Mouse (Mus musculus) spleen, postnatal 14 days (tissue): ENCODE results near the gene Cd3d.

ENCODE experiments used
- DNase-seq, 2 experiments: peaks; one replicate each; pipeline ENCODE4 v3.0.0; 2021 to 2022; ENCODE audit warnings: low spot score in 2 of 2

Gene Cd3d

DNA sequence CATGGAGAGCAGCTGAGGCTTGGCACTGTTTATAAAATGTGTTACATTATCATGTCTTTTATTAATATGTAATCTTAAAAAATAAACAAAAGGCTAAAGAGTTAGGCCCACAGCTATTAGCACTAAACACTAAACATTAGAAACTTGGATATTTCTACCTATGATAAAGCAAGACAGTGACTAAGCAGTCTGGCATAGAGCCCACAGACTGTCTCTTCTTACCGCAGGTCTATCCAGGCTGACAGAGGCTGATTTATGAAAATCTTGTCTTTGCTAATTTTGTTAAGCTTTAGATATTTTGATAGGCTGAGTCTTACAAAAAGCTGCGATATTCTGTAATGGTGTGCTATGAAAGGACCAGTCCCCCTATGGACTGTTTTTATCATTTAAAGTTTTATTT lies 11.7 kb downstream of the Cd3d start:
- DNase-seq, result no peak

DNA sequence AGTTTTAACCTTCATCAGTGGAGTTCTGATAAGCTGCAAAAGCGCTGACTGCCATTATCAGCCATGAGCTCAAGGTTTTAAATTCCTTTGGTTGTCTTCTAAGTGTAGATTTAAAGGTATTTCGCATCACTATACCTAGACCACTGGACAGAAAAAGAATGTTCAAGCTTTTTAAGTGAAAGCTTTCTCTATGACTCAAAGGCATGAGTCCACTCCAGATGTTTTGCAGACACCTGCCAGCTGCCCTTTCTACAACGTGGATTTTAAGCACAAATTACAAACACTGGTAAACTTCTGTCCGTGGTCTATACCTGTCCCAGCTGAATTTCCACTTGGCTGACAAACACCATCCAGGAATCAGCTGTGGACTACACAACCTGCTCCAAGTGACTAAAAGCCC lies 13.4 kb downstream of the Cd3d start:
- DNase-seq, result no peak

DNA sequence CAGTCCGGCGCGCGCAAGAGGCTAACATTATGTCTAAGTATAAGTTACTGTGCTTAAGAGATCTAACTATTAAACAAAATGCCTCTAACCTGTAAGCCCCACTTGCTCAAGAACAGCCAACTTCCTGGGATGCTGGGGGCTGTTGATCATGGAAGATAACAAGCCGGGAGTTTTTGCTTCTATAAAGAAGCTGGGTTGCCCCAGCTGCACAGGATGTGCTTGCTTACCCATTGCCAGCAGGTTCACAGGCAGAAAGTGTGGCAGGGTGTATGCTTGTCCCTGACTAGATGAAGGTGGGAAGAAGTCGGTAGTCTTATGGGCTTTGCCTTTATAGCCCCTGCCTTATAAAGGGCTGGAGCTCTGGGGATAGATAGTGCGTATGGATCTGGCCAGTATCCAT lies 15.0 kb downstream of the Cd3d start:
- DNase-seq, result no peak

DNA sequence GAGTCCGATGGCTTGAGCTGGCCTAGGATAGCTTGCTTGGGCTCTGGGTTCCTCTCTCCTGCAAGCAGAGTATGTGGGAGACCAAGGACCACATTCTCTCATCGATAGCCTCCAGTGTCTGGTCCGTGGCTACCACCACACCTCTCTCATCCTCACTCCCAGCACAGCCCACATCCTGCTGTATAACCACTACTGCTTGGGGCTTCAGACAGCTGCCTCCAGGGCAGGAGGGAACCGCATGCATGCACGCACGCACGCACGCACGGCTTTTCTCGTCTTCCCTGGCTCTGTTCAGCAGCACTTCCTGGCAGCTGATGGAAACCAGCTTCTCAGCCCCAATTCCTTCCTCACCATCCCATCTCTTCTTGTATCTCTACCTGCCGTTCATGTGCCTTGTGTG lies 16.6 kb downstream of the Cd3d start:
- no peak for DNase-seq

DNA sequence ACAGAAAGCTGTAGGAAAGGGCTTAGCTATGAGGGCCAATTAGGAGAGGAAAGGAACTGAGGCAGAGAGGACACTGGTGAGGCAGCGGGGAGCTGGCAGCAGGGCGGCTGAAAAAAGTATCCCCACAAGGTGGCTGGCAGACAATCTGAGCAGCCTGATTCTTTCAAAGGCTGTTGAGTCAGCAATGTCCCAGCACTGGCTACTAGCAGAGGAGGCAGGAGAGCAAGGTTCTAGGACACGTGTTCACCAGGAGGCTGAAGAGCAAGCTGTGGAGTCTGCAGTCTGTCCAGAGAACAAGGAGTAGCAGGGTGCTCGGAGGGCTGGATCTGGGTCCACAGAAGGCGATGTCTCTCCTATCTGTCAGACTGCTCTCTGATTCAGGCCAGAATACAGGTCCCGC lies 17.6 kb downstream of the Cd3d start:
- DNase-seq, result no peak

DNA sequence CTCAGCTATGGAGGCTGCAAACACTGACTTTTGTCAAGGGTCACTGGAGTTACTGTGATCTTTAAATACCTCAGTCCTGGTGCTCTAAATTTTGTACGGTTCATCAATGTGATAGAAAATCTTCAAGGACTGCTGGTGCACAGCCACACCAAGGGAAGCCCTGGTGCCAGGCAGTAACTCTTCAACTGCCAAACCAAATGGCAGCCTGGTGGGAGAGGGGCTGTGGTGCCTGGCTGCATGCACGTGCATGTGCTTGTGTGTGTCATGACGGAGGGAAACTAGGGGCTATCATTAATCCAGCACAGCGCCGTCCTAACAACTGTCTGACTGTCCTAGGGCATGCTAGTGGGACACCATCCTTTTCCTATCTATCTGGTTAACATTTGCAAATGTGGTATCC lies 18.2 kb downstream of the Cd3d start:
- no peak for DNase-seq

DNA sequence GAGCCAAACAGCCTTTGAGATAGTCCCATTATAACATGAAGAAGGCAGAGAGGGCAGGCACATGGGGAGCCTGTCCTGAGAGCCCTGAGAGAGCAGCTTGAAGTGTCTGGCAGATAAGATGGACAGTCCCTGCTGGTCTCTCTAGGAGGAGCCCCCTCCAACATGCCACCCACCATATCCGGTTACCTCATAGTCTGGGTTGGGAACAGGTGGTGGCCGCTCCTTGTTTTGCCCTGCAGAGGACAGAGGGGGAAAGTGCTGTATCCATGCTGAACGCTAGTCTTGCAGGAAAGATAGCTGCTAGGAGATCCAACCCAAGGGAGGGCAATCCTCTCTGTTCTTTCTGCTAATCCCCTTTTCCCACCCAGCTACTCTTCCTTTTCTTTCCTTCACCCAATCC lies 18.7 kb downstream of the Cd3d start:
- DNase-seq, result no peak

DNA sequence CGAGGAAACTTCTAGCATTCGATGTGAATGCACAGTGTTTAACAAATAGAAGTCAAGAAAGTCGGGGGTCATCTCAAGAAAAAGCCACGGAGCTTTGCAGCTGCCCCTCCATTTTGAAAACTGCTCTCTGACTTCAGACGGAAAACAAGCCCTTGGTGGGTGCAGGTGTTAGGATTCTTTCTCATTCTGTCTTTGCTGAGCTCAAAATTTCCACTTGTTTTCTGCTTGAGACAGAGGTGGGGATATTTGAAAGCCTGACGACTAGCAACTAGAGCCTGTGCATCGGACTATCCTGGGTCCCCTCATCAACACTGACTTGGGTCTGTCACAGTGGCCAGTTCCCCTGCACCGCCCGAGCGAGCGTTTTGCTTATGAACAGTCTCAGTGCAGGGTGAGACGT lies 25.8 kb downstream of the Cd3d start:
- DNase-seq, result no peak

DNA sequence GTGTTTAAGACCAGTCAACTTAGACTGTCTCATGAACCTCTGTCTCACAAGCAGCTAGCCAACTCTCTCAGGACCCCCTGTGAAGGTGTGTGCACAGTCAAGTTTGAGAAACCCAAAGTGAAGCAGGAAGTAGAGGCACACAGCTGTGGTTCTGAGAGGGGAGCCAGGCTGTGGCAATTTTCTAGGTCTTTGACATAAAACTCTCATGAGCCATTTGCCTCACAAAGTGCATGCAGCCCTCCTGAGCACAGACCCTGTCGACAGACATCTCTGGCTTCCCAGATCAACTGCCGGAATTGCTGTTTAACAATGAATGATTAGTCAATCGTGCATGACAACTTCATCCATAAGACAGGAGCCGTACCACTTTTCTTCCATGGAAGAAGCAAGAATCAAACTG lies 26.8 kb downstream of the Cd3d start:
- DNase-seq, result no peak

DNA sequence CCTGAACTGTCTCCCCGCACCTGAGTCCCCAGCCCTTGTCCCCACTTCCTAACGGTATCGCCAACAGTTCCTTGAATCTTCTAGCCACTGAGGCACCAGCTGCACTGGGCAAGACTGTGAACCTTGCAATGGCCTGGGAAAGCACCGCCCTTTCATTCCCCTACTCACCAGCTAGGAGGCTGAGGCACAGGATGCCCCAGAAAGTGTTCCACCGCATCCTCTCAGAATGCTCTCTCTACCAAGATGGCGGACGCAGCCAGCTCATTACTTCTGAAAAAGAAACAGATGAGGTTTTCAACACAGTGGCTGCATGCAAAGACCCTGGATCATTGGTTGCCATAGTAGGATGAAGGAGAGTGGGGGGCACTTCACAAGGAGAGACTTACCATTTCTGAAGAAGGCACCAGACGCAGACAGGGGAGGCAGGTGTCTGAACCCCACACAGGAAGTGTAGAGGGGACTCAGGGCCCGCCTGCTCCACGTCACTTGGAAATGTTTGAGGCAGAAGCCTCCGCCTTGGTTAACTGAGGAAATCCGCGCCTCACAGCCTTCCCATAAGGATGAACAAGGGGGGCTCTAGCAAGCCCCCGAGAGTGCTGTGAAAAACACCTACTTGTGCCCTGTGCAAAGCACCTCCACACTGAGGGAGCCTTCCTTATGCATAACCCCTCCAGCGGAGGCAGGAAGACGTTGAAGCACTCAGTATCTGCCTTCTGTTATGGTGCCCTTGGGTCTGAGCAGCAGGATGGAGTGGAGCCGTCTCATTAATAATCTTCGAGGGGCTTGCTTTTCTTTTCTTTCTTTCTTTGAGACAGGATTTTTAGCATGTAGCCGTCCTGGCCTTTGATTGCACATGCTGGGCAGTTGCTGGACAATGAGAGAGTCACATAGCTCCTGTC lies 27.8 kb downstream of the Cd3d start, which contains the start of gene Cd3e:
Gene Cd3e, minus strand, starts transcription at position 448 of the 899 bp plus-strand sequence.
- DNase-seq, result no peak

DNA sequence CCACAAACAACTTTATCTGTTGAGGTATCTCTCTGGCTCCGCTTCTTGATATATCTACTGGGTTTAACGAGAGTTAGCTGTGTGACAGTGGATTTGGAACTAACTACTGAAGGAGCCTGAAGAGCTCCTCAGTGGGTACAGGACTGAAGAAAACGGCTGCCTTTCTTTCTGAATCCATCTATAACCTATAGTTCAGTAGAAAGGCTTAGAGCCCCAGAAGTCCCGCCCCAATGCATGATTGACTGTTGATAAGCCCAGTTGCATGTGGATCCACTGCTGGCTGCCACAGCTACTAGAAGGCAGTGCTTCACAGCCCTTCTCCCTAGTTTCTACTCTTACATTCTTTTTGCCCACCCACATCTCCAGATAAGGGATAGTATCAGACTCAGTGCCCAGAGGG lies 28.9 kb downstream of the Cd3d start:
- no peak for DNase-seq

DNA sequence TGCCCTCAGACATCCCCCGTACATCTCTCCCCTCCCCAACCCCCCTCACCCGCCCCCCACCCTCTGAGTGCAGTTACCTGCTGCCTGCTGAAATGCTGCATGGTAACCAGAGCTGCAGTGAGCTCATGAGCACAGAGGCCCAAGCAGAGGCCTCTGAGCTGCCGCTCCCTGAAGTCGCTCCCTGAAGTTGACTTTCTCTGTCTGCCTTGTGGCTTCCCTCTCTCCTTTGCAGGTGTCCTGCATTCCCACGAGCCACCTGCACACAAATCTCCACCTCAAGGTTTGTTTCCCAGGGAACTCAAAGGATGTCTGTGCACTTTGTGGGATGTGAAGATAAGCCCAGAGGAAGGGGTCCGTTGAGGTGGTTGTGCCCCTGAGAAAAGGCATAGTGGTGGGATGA lies 29.7 kb downstream of the Cd3d start:
- DNase-seq, result no peak

DNA sequence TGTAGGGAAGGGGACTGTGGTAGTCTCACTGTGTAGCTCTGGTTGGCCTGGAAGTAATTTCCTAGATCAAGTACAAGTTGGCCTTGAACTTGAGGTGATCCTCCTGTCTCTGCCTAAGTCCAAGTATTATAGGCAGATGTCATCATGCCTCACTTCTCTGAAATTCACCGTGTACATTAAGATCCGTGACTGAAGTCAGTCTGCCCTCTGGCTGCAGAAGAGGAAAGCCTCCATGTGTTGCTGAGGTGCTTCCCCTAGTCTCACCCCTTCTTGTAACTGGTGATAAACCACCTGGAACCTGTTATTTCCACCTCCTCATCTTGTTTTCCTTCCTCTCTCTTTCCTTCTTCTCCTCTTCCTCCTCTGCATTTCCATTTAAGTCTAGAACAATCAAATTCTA lies 33.3 kb downstream of the Cd3d start:
- no peak for DNase-seq

DNA sequence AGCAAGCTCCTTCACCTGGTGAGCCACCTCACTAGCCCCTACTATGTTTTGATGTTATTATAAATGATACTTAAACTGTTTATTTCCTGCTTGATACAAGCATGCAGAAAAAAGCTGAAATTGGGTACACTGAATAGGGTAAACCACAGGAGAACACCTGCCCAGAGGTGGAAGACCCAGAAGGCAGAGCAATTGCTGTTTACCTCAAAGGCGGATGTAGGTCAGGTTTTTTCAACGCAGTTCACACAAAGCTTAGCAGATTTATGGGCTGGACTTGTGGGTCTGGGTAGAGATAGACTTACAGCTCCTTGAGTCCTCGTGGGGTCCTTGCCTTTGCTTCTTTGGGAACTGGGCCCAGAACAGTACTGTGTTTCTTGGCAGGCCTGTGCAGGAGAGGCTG lies 34.3 kb downstream of the Cd3d start:
- no peak for DNase-seq

DNA sequence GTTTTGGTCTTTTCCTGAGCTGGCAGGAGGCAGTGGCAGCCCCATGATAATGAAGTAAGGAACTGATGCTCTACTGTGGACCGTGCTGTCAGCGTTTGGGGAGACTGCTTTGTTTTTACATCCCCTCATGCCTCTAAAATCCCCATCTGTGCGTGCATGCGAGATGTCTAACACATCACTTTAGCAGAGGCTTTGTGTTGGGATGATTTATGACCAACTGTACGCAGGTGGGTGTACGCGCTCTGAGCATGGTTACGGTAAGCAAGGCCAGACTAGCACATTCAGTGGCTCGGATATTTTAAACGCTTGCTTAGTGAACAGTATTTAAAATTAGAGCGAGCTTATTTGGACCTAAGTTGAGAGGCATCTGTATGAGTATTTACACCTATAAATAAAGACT lies 36.4 kb downstream of the Cd3d start:
- no peak for DNase-seq

DNA sequence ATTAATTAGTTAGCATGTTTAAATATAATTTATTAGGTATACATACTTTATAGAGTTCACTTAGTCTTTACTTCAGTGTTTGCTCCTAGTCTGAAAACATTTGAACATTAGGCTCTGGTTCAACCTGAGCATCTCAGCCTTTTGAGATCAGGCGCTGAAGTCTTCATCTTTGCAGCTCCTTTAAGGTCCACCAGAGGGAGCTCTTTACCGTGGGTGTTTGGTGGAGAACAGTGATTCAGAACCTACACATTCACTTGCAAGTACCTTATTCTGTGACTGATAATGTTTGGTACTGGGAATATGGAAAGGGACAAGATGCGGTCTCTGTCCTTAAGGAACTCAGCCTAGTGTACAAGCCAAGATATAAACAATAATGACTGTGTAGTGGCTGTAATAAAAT lies 41.2 kb downstream of the Cd3d start:
- DNase-seq, result peak in 1 of 2 experiments; percentile 59

DNA sequence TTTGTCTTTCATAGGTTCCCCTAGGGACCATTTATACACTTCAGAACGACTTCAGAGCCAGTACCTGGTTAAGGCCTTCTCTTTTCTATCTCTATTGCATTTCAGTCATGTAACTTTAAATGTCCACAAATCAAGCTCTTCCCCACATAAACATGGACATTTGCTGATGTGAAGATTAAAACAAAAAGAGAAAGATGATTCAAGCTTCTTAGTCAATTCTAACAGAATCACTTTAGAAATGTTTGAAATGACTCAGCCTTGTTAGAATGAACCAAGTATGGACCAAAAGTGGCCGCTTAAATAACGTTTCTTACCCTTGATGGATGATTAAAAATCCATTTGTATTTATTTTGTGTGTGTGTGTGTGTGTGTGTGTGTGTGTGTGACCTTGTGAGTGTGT lies 42.1 kb downstream of the Cd3d start:
- no peak for DNase-seq

DNA sequence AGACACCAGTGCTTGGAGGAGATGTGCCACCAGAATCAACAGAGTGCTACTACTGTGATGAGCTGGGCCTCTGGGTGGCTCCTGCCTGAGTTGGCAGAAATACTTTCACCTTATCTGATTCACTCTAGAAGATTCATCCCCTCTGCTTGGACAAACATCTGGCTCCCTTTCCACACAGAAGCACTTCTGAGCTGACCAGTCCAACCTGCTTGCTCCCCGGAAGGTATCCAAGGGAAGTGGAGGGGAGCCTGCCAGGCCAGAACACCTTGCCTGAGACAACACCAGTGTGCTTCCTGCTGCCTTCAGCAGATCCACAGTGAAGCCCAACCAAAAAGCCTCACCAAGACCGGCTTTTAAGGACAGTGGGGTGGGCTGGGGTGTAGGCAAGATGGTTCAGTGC lies 42.6 kb downstream of the Cd3d start:
- DNase-seq, result no peak

DNA sequence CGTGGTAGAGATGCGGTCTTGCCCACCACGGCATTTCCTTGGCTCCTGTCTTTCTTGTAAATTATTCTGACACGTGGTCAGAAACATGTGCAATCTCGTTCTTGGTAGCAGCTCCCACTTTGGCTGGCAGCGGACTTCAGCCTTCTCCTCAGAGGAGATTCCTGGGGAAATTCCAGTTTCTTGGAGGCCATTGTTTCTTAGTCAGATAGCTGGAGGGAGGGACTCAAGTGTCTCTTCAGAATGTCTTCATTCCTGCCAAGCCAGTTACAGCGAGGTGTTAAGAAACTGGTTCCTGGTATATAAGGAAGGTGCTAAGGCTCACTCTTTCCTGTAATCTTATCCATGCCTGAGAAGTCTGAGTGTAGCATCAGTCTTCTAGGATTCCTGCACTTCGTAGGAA lies 45.8 kb downstream of the Cd3d start:
- no peak for DNase-seq

DNA sequence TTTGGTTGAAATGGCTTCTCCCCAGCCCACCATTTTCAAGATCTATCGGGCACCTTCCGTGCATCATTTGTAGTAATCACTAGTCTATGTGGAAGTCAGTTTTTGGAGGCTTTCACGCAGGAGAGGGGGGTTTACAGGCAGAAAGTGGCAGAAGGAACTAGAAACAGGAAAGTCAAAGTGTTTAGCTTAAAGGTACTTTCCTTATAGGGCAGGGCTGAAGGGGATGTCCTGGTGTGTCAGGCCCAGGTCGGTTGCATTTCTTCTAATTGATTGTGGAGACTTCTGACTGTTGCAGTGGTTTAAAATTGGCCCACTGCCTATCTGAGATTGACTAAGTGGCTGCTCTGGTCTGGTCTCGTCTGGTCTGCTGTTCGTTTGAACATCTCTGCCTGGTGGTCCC lies 48.8 kb downstream of the Cd3d start:
- no peak for DNase-seq

DNA sequence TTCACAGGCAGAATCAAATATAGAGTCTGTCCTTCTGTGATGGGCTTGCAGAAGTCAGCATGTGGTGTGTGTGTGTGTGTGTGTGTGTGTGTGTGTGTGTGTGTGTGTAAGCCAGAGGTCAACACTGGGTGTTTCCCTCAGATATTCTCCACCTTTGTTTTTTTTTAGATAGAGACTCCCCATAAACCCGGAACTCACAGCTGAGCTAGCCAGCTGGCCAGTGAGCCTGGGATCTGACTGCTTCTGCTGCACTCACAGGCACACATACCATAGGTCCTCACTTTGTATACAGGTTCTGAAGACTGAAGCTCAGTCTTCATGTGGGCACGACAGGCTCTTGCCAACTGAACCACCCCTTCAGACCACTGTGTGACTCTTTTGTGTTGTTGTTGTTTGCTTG lies 50.7 kb downstream of the Cd3d start:
- no peak for DNase-seq

DNA sequence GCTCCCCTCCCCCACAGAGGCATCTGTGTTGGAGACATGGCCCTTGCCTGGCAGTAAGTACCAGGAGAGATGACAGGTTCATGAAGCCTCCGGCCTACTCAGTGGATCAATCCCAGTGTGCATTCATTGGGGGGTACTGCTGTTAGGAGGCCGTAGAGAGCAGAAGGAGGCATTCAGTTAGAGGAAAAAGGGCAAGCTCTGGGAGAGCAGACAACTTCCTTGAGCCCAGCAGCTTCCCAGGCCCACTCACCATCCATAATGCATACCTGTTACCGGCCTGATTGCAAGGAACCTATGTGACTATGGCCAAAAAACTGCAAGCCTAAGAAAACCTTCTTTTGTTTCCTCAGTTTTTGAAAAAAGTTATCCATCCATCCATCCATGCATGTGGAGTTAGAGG lies 52.9 kb downstream of the Cd3d start:
- DNase-seq, result no peak
